Mouse (Mus musculus): ENCODE data around the gene Eef1a1.
"Not testable (repeated sequence)": the region's sequence is repeated elsewhere in the genome, so short reads cannot be mapped to it uniquely, and the experiment has no call there.

- not testable (repeated sequence) for TF ChIP-seq CTCF (IDR thresholded peaks at IDR 0.05; ENCODE audit: control insufficient read depth, insufficient read depth, insufficient replicate concordance, low read depth, low read length); POLR2A (IDR thresholded peaks at IDR 0.05; ENCODE audit: control insufficient read depth, low read depth, low read length)
Measured at GRCm38 (mm10) chr9:78488021-78488420, 930 bp downstream of the Eef1a1 start.

Measured in testis, adult 2 months (tissue).